Mouse (Mus musculus) heart, postnatal 0 days (tissue): ENCODE data around the gene Snx8. TPM values are rescaled to one million over a fixed set of nuclear protein-coding genes. Genes with fewer than 3 reads are reported as not detected.

Experiments used
- ATAC-seq: fragments of 200-750 bp; cut with Nextera tagmentation; 2 replicates; pipeline ENCODE4 v1.8.0; 2017; ENCODE audit warnings: low read depth, moderate number of reproducible peaks, moderate library complexity; ENCODE audit not compliant: insufficient read depth
- DNase-seq: peaks from one replicate; pipeline ENCODE4 v3.0.0-alpha.2; 2016; ENCODE audit warnings: low spot score
- H3K27ac ChIP-seq: fragments of 300-500 bp; sonication (generic); 2 replicates; pipeline ENCODE4 v1.5.1; 2014; ENCODE audit warnings: low read depth, mild to moderate bottlenecking
- H3K27me3 ChIP-seq: fragments of 300-500 bp; sonication (generic); 2 replicates; pipeline ENCODE4 v1.6.1; 2014; ENCODE audit warnings: low read length, mixed read lengths; ENCODE audit not compliant: control insufficient read depth, insufficient read depth
- H3K36me3 ChIP-seq: fragments of 300-500 bp; sonication (generic); replicated peaks from 2 replicates; pipeline ENCODE4 v1.6.1; 2014; ENCODE audit warnings: low read length, mixed read lengths; ENCODE audit not compliant: control insufficient read depth, insufficient read depth
- H3K4me1 ChIP-seq: fragments of 300-500 bp; sonication (generic); 2 replicates; pipeline ENCODE4 v1.6.1; 2014; ENCODE audit warnings: antibody characterized with exemption; ENCODE audit not compliant: control insufficient read depth, insufficient read depth
- H3K4me2 ChIP-seq: fragments of 300-500 bp; sonication (generic); 2 replicates; pipeline ENCODE4 v1.6.1; 2014; ENCODE audit warnings: low read depth, mild to moderate bottlenecking, low read length, moderate library complexity
- H3K4me3 ChIP-seq: fragments of 300-500 bp; sonication (generic); 2 replicates; pipeline ENCODE4 v1.5.1; 2014; ENCODE audit warnings: low read depth, low read length
- H3K9ac ChIP-seq: fragments of 300-500 bp; sonication (generic); replicated peaks from 2 replicates; pipeline ENCODE4 v1.6.1; 2014; ENCODE audit warnings: low read depth, low read length, mixed read lengths
- H3K9me3 ChIP-seq: fragments of 300-500 bp; sonication (generic); replicated peaks from 2 replicates; pipeline ENCODE4 v1.6.1; 2016; ENCODE audit warnings: low read length; ENCODE audit not compliant: control insufficient read depth
- CTCF ChIP-seq: IDR thresholded peaks from 2 replicates; pipeline ENCODE4 v1.5.1; 2016; ENCODE audit warnings: antibody characterized with exemption, control low read depth, low read depth
- EP300 ChIP-seq: IDR thresholded peaks from 2 replicates; pipeline ENCODE4 v1.6.1; 2016; ENCODE audit warnings: antibody characterized with exemption, low read depth
- WGBS: fragments of 180-500 bp; shearing (Covaris S2); extraction: QIAGEN DNeasy Blood & Tissue Kit; methylation state at CpG from one replicate; pipeline ENCODE4 v1.1.7; 2014; 5-methylcytosine and 5-hydroxymethylcytosine counted together
- polyA plus RNA-seq: library from polyadenylated mRNA; unstranded; fragments of >200 nt; fragmentation: Nextera tagmentation; extraction: Ambion mirVana; gene quantifications from 2 replicates; pipeline ENCODE4 v1.2.1, GENCODE M21; 2015
- total RNA-seq: library from RNA; depleted of rRNA; stranded (reverse); fragments of >200 nt; gene quantifications from 2 replicates; pipeline ENCODE4 v1.2.3, GENCODE M21; 2014; ENCODE audit warnings: low replicate concordance

Gene Snx8
- total and polyA plus RNA-seq, 2 experiments from 2014 or later, result 13.3 to 24.8 TPM

GRCm38 (mm10) chr5:140406666-140407065 is 17.6 kb upstream of the Snx8 start:
- no peak for ATAC-seq

DNA sequence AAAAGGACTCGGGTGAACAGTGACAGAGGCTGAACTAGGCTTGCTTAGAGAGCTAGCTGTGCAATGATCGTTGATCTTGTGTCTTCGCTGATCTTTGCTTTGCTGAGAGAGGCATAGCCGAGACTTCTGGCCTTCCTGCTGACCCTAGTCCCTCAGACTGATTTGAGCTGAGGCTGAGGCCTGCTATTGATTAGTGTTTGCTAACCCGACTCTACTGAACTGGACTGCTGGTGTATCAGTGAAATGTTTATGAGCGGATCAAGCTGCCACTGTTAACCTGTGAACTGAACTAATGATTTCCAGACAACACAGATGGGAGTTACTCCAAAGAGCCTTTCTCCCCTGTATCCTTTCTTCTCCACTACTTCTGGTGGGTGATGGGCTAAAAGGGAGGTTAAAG is 16.1 kb upstream of the Snx8 start:
- DNase-seq, result no peak
- H3K9me3 ChIP-seq, result no peaks in the 10 kb centered on the region
- H3K36me3 ChIP-seq, result no peaks in the 10 kb centered on the region
- H3K4me2 ChIP-seq, result no peak overlapping the region
- H3K27ac ChIP-seq, result no peak overlapping the region
- 86% methylated on average over 6 of the region's 6 CpGs for WGBS
- no peaks in the 10 kb centered on the region for H3K27me3 ChIP-seq
- H3K4me3 ChIP-seq, result no peak overlapping the region
- no peak overlapping the region for H3K9ac ChIP-seq
- no peak for ATAC-seq
- no peaks in the 10 kb centered on the region for H3K4me1 ChIP-seq
- TF ChIP-seq CTCF (no peak), EP300 (no peak)

More at GRCm38 (mm10) chr5:140406666-140407065, 17.6 kb upstream of the Snx8 start:
- no peaks in the 10 kb centered on the region for H3K36me3 ChIP-seq
- H3K27ac ChIP-seq, result no peak overlapping the region
- no peak for TF ChIP-seq EP300
- TF ChIP-seq CTCF, result no peak
- H3K9me3 ChIP-seq, result no peaks in the 10 kb centered on the region
- WGBS, result 50% methylated on average over 6 of the region's 6 CpGs
- DNase-seq, result no peak
- no peak overlapping the region for H3K4me2 ChIP-seq
- H3K9ac ChIP-seq, result no peak overlapping the region
- no peaks in the 10 kb centered on the region for H3K27me3 ChIP-seq
- H3K4me3 ChIP-seq, result no peak overlapping the region
- no peaks in the 10 kb centered on the region for H3K4me1 ChIP-seq

GRCm38 (mm10) chr5:140402640-140403270 is 13.7 kb upstream of the Snx8 start:
- TF ChIP-seq CTCF, result no peak
- no peak for TF ChIP-seq EP300
- Histone ChIP-seq H3K4me3 (no peak overlapping the region), H3K4me1 (no peaks in the 10 kb centered on the region), H3K36me3 (no peaks in the 10 kb centered on the region), H3K27ac (no peak overlapping the region), H3K9me3 (no peaks in the 10 kb centered on the region), H3K4me2 (no peak overlapping the region), H3K27me3 (no peaks in the 10 kb centered on the region), H3K9ac (no peak overlapping the region)
- 68% methylated on average over 4 of the region's 4 CpGs for WGBS
- ATAC-seq (no peak), DNase-seq (no peak)

- Histone ChIP-seq H3K9me3 (no peaks in the 10 kb centered on the region), H3K9ac (no peak overlapping the region), H3K27me3 (no peaks in the 10 kb centered on the region), H3K4me1 (no peaks in the 10 kb centered on the region), H3K4me2 (no peak overlapping the region), H3K4me3 (no peak overlapping the region), H3K27ac (no peak overlapping the region), H3K36me3 (no peaks in the 10 kb centered on the region)
- no peak for DNase-seq
- no peak for ATAC-seq
- peak; percentile 55 for TF ChIP-seq CTCF
- TF ChIP-seq EP300, result no peak
- WGBS, result 50% methylated on average over 8 of the region's 8 CpGs
Observed at GRCm38 (mm10) chr5:140396166-140396940, 7.3 kb upstream of the Snx8 start.

DNA sequence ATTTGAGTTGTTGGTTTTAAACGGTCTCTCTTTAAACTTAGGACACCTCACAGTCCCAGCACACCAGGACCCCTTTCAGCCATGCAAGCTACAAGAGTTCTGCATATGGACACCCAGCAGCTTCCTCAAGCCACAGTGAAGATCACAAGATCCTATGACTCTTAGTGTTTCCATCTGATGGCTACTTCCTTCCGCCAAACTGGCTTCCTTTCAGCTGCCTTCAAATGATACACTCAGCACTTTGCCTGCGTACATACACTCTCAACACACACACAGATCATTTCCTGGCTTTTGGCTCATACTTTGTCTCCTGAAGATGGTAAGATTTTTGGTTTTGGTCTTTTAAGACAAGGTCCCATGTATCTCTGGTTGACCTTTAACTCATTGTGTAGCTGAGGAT is 3.6 kb upstream of the Snx8 start:
- ATAC-seq (no peak), DNase-seq (no peak)
- H3K9me3 ChIP-seq, result no peaks in the 10 kb centered on the region
- no peak overlapping the region for H3K27ac ChIP-seq
- TF ChIP-seq EP300 (no peak), CTCF (no peak)
- H3K36me3 ChIP-seq, result no peaks in the 10 kb centered on the region
- no peaks in the 10 kb centered on the region for H3K27me3 ChIP-seq
- no peak overlapping the region for H3K4me2 ChIP-seq
- WGBS, result 66% methylated on average over 3 of the region's 3 CpGs
- no peak overlapping the region for H3K4me3 ChIP-seq
- no peak overlapping the region for H3K9ac ChIP-seq
- H3K4me1 ChIP-seq, result peaks cover 12% of the 10 kb centered on the region

DNA sequence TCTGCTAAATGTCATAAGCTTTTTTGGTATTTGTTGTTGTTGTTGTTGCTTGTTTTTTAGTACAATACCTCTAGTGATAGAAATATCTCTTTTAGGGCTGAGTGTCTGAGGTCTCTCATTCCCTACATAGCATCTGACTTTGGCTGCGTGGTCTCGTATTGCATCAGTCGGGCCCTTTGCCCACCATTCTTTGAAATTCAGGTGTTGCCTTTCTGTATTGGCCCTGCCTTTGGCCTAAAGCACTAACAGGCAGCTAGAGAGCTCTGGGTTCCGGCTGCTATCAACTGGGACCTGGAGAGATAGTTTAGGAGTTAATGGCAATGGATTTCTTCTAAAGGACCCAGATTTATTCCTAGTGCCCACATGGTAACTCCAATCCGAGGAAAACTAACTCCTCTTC is 2.9 kb upstream of the Snx8 start:
- DNase-seq, result no peak
- no peak for ATAC-seq
- Histone ChIP-seq H3K36me3 (no peaks in the 10 kb centered on the region), H3K27ac (no peak overlapping the region), H3K4me3 (no peak overlapping the region), H3K9me3 (no peaks in the 10 kb centered on the region), H3K27me3 (no peaks in the 10 kb centered on the region), H3K4me2 (no peak overlapping the region), H3K4me1 (peaks cover 12% of the 10 kb centered on the region), H3K9ac (no peak overlapping the region)
- TF ChIP-seq CTCF, result no peak
- no peak for TF ChIP-seq EP300
- 74% methylated on average over 5 of the region's 5 CpGs for WGBS
